Mouse (Mus musculus) spleen, postnatal 10 days (tissue): ENCODE measurements around the gene Itpr2.

ENCODE experiments used
- DNase-seq, 2 experiments: peaks; one replicate each; pipeline ENCODE4 v3.0.0; 2021 to 2022; ENCODE audit warnings: low spot score in 2 of 2

The Itpr2 gene

DNA sequence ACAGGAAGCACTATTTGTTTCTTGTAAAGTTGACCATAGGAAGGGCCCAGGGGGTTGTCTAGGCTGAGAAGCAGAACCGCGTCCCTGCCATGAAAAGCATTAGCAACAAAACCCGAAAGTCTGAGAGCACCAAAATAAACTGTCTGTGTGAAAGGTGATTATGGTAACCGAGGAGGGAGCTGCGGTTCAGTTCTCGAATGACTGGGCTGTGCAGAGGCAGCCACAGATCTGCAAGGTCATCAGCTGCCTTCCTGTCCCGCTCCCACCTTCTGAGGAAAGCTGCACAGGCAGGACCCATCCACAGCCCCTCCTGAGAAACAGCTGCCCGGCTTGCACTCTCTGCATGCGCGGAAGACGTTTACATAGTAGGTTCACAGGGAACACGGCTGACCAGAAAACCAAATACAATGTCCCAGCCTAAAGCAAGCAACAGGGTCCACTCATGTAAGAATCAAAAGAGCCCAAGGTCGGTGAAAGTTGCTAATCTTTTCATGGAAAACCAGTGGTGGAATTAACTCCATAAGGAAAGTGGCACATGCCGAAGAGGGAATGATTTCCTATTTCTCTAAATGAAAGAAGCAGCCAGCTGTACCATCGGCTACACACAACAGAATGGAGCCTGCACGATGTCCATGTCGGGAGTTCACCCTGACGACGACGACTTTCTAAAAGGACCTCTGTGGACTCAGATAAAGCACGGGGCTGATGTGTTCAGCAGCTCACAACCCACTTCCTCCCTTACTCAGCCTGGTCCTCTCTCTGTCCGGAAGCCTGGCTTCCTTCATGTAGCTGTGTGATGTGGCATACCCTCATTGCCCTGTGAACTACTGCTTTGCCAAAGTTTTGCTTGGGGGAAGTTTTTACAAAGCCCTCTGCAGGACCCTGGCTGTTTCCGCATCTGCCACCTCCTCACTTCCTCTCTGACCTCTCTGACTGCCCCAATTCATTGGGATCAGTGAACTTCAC, 280.4 kb downstream of the Itpr2 start:
- peak; percentile 60 to 63 for DNase-seq

DNA sequence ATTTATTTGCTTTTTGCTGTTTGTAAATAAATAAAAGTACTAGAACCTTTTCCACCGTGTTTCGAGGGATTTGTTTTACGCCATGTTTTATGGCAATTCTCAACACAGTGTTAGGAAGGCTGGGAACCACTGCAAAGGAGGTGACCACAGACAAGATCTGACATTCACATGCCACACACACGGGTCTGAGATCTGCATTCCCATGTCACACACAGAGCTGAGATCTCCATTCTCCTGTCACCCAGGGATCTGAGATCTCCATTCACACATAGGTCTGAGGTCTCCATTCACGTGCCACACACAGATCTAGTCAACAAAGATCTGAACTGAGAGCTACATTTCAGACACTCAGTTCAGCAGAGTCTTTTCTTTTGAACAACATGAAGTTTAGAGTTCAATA, 282.0 kb downstream of the Itpr2 start:
- DNase-seq = peak in 1 of 2 experiments; percentile 36

GRCm38 (mm10) chr6:146219534-146219933, 282.5 kb downstream of the Itpr2 start:
- peak; percentile 70 to 78 for DNase-seq

GRCm38 (mm10) chr6:146215302-146215701, 286.7 kb downstream of the Itpr2 start:
- no peak for DNase-seq

DNA sequence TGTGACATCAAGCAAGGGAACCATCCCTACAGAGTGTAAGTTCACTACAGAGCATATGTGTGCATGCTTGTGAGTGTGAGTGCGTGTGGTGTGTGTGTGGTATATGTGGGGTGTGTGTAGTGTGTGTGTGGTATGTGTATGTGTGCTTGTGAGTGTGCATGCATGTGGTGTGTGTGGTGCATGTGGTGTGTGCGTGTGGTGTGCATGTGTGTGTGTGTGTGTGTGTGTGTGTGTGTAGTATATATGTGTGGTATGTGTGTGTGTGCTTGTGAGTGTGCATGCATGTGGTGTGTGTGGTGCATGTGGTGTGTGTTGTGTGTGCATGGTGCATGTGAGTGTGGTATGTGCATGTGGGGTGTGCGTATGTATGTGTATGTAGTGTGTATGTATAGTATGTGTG, 289.7 kb downstream of the Itpr2 start:
- no peak for DNase-seq

DNA sequence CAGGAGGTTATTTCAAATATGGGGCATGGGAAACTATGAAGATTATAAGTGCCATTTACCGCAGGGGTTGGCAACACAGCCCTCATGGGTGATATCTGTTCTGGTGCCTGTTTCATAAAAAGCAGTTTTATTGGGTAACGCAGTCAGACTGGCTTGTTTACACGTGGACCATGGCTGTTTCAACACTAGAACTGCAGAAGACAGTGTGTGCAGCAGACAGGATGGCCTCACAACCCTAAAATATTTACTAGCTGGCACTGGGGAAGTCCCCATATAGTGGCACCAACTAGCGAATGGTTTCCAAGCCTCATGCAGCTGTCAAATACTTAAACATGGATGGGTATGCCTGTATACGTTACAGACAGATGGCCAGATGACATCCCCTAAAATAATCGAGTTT, 290.8 kb downstream of the Itpr2 start:
- DNase-seq = no peak

- DNase-seq = no peak
Observed at GRCm38 (mm10) chr6:146208983-146209382, 293.0 kb downstream of the Itpr2 start.

GRCm38 (mm10) chr6:146207204-146207959, 294.6 kb downstream of the Itpr2 start:
- DNase-seq = no peak

GRCm38 (mm10) chr6:146205136-146205535, 296.9 kb downstream of the Itpr2 start:
- no peak for DNase-seq

DNA sequence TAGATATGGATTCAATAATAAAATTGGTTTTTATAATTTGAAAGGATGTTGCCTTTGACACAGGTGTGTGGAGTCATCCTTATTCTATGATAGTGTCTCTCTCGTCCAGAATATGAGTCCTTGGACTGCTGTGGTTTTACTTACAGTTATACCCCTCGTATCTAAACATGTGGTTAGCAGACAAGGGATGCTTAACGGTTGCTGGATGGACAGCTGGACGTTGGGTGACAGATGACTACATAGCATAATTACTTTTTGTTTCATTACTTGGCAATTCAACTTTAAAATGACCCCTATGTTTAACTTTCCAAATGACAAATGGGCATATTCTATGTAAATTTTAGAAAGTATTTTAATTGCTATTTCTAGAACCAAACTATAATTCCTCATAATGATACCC, 297.6 kb downstream of the Itpr2 start:
- DNase-seq = no peak

- no peak for DNase-seq
Observed at GRCm38 (mm10) chr6:146197868-146198379, 304.1 kb downstream of the Itpr2 start.

GRCm38 (mm10) chr6:146196701-146197100, 305.3 kb downstream of the Itpr2 start:
- DNase-seq = no peak

DNA sequence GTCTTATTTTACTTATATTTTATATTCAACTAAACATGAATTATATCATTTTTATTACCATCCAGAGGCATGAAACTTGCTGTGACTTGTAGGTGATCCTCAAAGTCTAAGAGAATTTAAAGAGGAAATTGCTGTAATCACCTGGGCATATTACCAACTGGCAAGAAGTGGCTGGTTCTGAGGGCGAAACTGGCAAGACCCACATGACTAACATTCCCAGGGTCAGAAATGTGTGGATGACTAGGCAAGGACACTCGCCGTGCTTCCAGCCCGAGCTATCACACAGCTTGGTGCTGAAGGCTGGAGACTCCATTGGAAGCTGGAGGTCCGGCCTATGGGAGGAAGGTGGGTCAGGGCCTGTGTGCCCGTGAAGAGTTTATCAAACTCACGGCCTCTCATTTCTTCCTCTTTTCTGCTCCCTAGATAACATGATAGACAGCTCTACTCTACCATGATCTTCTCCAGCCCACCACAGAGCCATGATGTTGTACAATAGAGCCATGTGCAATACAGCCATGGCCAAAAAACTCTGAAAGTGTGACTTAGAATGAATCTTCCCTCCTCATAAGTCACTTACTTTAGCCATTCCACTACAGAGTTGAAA, 306.1 kb downstream of the Itpr2 start:
- DNase-seq = no peak

GRCm38 (mm10) chr6:146191931-146192330, 310.1 kb downstream of the Itpr2 start:
- no peak for DNase-seq

- no peak for DNase-seq
Observed at GRCm38 (mm10) chr6:146190006-146190405, 312.0 kb downstream of the Itpr2 start.

GRCm38 (mm10) chr6:146185532-146185931, 316.5 kb downstream of the Itpr2 start:
- no peak for DNase-seq

- DNase-seq = no peak
Observed at GRCm38 (mm10) chr6:146184771-146185170, 317.3 kb downstream of the Itpr2 start.

- DNase-seq = no peak
Observed at GRCm38 (mm10) chr6:146174644-146175250, 327.3 kb downstream of the Itpr2 start.

DNA sequence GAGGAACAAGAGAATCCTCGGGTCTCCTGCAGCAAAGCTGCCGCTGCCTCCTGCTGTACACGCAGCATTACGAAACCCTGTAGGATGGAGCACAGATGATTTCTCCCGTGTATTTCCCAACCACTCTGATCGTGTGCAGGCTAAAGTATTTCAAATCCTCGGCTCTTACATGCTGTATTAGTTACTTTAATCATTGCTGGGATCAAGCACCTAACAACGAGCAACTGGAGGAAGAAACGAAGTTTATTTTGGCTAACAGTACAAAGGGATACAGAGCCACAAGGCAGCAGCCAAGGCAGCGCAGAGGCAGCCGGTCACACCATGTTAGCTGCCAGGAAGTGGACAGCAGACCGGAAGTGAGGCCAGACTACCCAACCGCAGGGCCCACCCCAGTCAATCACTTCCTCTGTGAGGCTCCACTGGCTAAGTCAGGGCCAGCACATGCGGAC, 331.4 kb downstream of the Itpr2 start:
- DNase-seq = peak in 1 of 2 experiments; percentile 41

DNA sequence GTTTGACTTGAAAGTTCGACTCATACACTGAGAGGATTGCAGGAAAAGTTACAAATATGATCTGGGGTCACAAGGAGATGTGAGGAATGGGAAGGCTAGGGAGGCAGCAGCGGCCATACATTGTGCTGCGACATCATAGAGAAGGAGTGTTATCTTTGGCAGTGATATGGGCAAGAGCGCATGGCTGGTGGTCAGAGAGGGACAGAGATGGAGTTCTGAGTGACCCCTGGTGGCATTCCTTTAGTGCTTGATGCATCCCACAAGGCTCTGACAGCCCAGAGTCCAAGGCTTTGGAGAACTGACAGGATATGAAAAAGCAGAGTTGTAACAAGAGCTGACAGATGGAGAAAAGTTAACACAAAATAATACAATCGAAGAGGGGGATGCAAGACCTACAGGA, 334.8 kb downstream of the Itpr2 start:
- no peak for DNase-seq

- DNase-seq = no peak
Observed at GRCm38 (mm10) chr6:146159641-146160040, 342.4 kb downstream of the Itpr2 start.

- no peak for DNase-seq
Observed at GRCm38 (mm10) chr6:146158717-146159116, 343.3 kb downstream of the Itpr2 start.
